8 mouse cellular contexts compared by ENCODE assay signal in the genomic region with DNA sequence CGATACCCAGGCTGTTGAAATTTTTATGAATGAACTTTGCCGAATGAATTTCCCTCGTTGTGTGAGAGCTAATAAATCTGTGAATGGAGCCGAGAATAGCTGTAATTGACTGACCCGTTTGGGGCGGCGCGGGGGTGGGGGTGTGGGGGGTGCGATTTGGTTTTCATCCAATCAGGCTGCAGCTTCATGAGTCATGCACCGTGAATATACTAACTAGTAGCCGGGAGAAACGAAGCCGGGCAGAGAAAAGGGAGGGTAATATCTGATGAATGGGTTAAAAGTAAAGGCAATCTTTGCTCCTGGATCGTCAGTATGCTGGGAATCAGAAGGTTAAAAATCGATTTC. TPM values are rescaled to one million over a fixed set of nuclear protein-coding genes. Genes with fewer than 3 reads are reported as not detected.
A peak's percentile ranks its signal among the peaks of the same experiment; 100 is the strongest.
DNase-seq lines count a peak whose midpoint lies in the region; ATAC-seq and TF ChIP-seq lines count a peak whose summit lies in the region.

Gene Shc4, minus strand, starts transcription at position 63 of the 345 bp plus-strand sequence.

- ATAC-seq in lung, embryonic 15.5 days (ENCODE audit: borderline replicate concordance, extremely low read depth, low FRiP score, low TSS enrichment), result peak; percentile 58; the same call in 1 of the 2 replicates
- peak; percentile 79 for ATAC-seq in embryonic facial prominence, embryonic 14.5 days (ENCODE audit: low read depth)
- peak; percentile 86 for ATAC-seq in hindbrain, postnatal 0 days

- H3K27ac ChIP-seq in lung, embryonic 15.5 days, result no peak within 1 kb of the TSS
- peak within 1 kb of the TSS; percentile 23; the same call in 1 of the 2 replicates for H3K27ac ChIP-seq in embryonic facial prominence, embryonic 14.5 days (replicated peaks; ENCODE audit: low read depth, low read length)
- peak within 1 kb of the TSS; percentile 67 for H3K27ac ChIP-seq in hindbrain, postnatal 0 days
- H3K27ac ChIP-seq in midbrain, embryonic 10.5 days (replicated peaks), result peak within 1 kb of the TSS; percentile 71

- H3K9ac ChIP-seq in lung, embryonic 15.5 days, result peak within 1 kb of the TSS; percentile 26
- peak within 1 kb of the TSS; percentile 56 for H3K9ac ChIP-seq in embryonic facial prominence, embryonic 14.5 days (ENCODE audit: low read depth, low read length)
- peak within 1 kb of the TSS; percentile 57 for H3K9ac ChIP-seq in hindbrain, postnatal 0 days (replicated peaks; ENCODE audit: low read length)

- peaks cover 12% of the 10 kb centered on the region for H3K4me1 ChIP-seq in lung, embryonic 15.5 days
- H3K4me1 ChIP-seq in embryonic facial prominence, embryonic 14.5 days (ENCODE audit: control insufficient read depth, insufficient read depth, low read length), result peaks cover 9% of the 10 kb centered on the region
- peaks cover 6% of the 10 kb centered on the region; the same call in 1 of the 2 replicates for H3K4me1 ChIP-seq in hindbrain, postnatal 0 days (ENCODE audit: insufficient read depth, low read length)
- H3K4me1 ChIP-seq in midbrain, embryonic 10.5 days, result peaks cover 28% of the 10 kb centered on the region

- no peaks in the 10 kb centered on the region for H3K9me3 ChIP-seq in lung, embryonic 15.5 days
- no peaks in the 10 kb centered on the region for H3K9me3 ChIP-seq in embryonic facial prominence, embryonic 14.5 days (ENCODE audit: control insufficient read depth, low read length)
- H3K9me3 ChIP-seq in hindbrain, postnatal 0 days (ENCODE audit: low read length), result no peaks in the 10 kb centered on the region
- no peaks in the 10 kb centered on the region for H3K9me3 ChIP-seq in midbrain, embryonic 10.5 days (replicated peaks)

- 0% methylated on average over 15 of the region's 15 CpGs for WGBS in lung, embryonic 15.5 days
- WGBS in embryonic facial prominence, embryonic 14.5 days, result under 1% methylated on average over 15 of the region's 15 CpGs
- WGBS in hindbrain, postnatal 0 days, result under 1% methylated on average over 15 of the region's 15 CpGs
- WGBS in midbrain, embryonic 10.5 days, result under 1% methylated on average over 15 of the region's 15 CpGs

- TF ChIP-seq CTCF in hindbrain, postnatal 0 days (IDR thresholded peaks at IDR 0.05; ENCODE audit: low read depth), result no peak

- no peak for DNase-seq in lung, postnatal 25 days (ENCODE audit: low spot score)
- peak; percentile 29 for DNase-seq in adipocyte (ENCODE audit: low spot score)
- DNase-seq in embryonic facial prominence, embryonic 14.5 days (ENCODE audit: low spot score), result peak; percentile 65
- DNase-seq in hindbrain, postnatal 0 days (ENCODE audit: low spot score), result peak; percentile 83
- DNase-seq in midbrain, embryonic 10.5 days (ENCODE audit: low spot score), result no peak
- DNase-seq in urinary bladder, postnatal 10 days (ENCODE audit: low spot score), result no peak
- no peak for DNase-seq in urinary bladder, postnatal 14 days (ENCODE audit: low spot score)

- H3K36me3 ChIP-seq in lung, embryonic 15.5 days, result no peaks in the 10 kb centered on the region
- H3K36me3 ChIP-seq in embryonic facial prominence, embryonic 14.5 days (ENCODE audit: control insufficient read depth, insufficient read depth, low read length), result no peaks in the 10 kb centered on the region
- H3K36me3 ChIP-seq in hindbrain, postnatal 0 days (ENCODE audit: insufficient read depth, low read length), result no peaks in the 10 kb centered on the region
- no peaks in the 10 kb centered on the region for H3K36me3 ChIP-seq in midbrain, embryonic 10.5 days

- peak within 1 kb of the TSS; percentile 46 for H3K4me3 ChIP-seq in lung, embryonic 15.5 days
- peak within 1 kb of the TSS; percentile 46 for H3K4me3 ChIP-seq in embryonic facial prominence, embryonic 14.5 days (ENCODE audit: low read depth, low read length)
- H3K4me3 ChIP-seq in hindbrain, postnatal 0 days (ENCODE audit: low read length), result peak within 1 kb of the TSS; percentile 49
- H3K4me3 ChIP-seq in midbrain, embryonic 10.5 days, result peak within 1 kb of the TSS; percentile 70

- H3K4me2 ChIP-seq in lung, embryonic 15.5 days, result peak within 1 kb of the TSS; percentile 93
- H3K4me2 ChIP-seq in embryonic facial prominence, embryonic 14.5 days (ENCODE audit: low read depth, low read length), result peak within 1 kb of the TSS; percentile 89
- H3K4me2 ChIP-seq in hindbrain, postnatal 0 days (ENCODE audit: low read depth, low read length), result peak within 1 kb of the TSS; percentile 91

- peaks cover 31% of the 10 kb centered on the region for H3K27me3 ChIP-seq in lung, embryonic 15.5 days
- H3K27me3 ChIP-seq in embryonic facial prominence, embryonic 14.5 days (replicated peaks; ENCODE audit: control insufficient read depth, insufficient read depth, low read length), result peaks cover 35% of the 10 kb centered on the region
- H3K27me3 ChIP-seq in hindbrain, postnatal 0 days (ENCODE audit: insufficient read depth, low read length), result no peaks in the 10 kb centered on the region
- peaks cover 82% of the 10 kb centered on the region for H3K27me3 ChIP-seq in midbrain, embryonic 10.5 days (ENCODE audit: low read depth, poor library complexity, severe bottlenecking)

RNA-seq across cellular contexts. Expression of gene Shc4, which starts in this region (rescaled TPM):
- polyA plus RNA-seq in lung, embryonic 15.5 days (2015; fragmentation: Nextera tagmentation; extraction: Ambion mirVana), result 1.2 and 1.3 TPM in 2 replicates
- 1.3 and 2.1 TPM in 2 replicates for polyA plus RNA-seq in embryonic facial prominence, embryonic 14.5 days (2014; fragmentation: Nextera tagmentation; extraction: Ambion mirVana)
- total RNA-seq in hindbrain, postnatal 0 days (2014; rRNA removed), result 9.1 and 11.1 TPM in 2 replicates
- polyA plus RNA-seq in hindbrain, postnatal 0 days (2015; fragmentation: Nextera tagmentation; extraction: Ambion mirVana), result 3.9 and 4.5 TPM in 2 replicates
- 1.3 TPM in 2 replicates for polyA plus RNA-seq in midbrain, embryonic 10.5 days (2016; fragmentation: Nextera tagmentation; extraction: Ambion mirVana)

Comparison
In these comparisons a context has a peak if more than half of its experiments do, and no peak if none do; other contexts are left out.
1. DNase-seq: peak in adipocyte (single experiment), embryonic facial prominence, embryonic 14.5 days (single experiment) and hindbrain, postnatal 0 days (single experiment); none in lung, postnatal 25 days (single experiment), midbrain, embryonic 10.5 days (single experiment), urinary bladder, postnatal 10 days (single experiment) and urinary bladder, postnatal 14 days (single experiment).
2. Peak in every context shown above with its lines, with median percentiles within 50 percentile points of each other: ATAC-seq, H3K4me2 ChIP-seq, H3K4me3 ChIP-seq and H3K9ac ChIP-seq.